Mouse (Mus musculus): ENCODE results near the gene Pacrg. TPM values are rescaled to one million over a fixed set of nuclear protein-coding genes. Genes with fewer than 3 reads are reported as not detected.
A peak's percentile ranks its signal among the peaks of the same experiment; 100 is the strongest.

Pacrg gene
- polyA plus RNA-seq, 1 experiment from 2014 or later = 7.4 TPM

DNA sequence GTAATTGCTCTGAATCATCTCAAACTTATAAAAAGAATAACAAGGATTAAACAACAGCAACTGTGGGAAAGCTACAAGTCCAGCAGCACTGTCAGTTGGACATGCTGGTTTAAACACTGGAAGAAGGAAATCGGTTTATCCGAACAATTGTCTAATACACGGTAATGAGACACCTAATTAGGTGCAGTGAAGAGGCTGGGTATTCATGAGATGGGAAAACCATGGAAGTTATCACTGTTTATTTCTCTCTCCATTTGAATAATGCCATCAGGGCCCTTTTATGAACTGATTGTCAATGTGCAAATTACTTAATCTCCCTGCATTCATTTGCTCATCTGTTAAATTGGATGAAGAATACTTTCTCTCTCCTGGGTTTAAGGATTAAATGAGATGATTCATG lies 280.1 kb downstream of the Pacrg start:
- H3K4me1 ChIP-seq = peaks cover 10% of the 10 kb centered on the region
- WGBS = 23% methylated on average over 3 of the region's 3 CpGs
- no peaks in the 10 kb centered on the region for H3K9me3 ChIP-seq
- H3K27ac ChIP-seq = no peak overlapping the region
- peak; percentile 20; the same call in 1 of the 2 replicates for ATAC-seq (ENCODE audit: low FRiP score)
- no peak overlapping the region for H3K4me3 ChIP-seq (replicated peaks)
- H3K27me3 ChIP-seq = 0 out of 2 replicates have a peak, but pooled peaks cover 10% of the 10 kb centered on the region
- no peak overlapping the region for H3K9ac ChIP-seq
- no peaks in the 10 kb centered on the region for H3K36me3 ChIP-seq (replicated peaks)
- no peak overlapping the region for H3K4me2 ChIP-seq

DNA sequence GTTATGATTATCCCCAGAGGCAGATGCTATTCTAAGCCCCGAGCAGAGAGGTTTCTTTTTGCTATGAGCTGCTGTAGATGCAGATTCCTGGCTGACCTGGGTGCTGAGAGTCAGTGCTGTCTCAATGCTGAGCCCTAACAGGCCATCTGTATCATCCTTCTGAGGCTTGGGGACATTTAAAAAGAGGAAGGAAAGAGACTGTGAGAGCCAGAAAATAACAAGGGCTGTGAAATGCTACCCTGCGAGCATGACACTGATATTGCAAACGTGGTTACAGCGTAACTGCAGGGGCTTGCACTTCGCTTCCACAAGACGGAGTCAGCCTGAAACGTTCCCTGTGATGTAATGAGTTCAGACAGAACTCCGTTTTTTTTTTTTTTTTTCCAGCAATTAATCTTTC lies 281.4 kb downstream of the Pacrg start:
- WGBS = 76% methylated on average over 8 of the region's 8 CpGs
- Histone ChIP-seq H3K27ac (no peak overlapping the region), H3K36me3 (replicated peaks) (no peaks in the 10 kb centered on the region), H3K9me3 (no peaks in the 10 kb centered on the region), H3K27me3 (0 out of 2 replicates have a peak, but pooled peaks cover 10% of the 10 kb centered on the region), H3K4me3 (replicated peaks) (no peak overlapping the region), H3K9ac (no peak overlapping the region), H3K4me2 (no peak overlapping the region), H3K4me1 (peaks cover 10% of the 10 kb centered on the region)
- no peak for ATAC-seq (ENCODE audit: low FRiP score)

GRCm38 (mm10) chr17:10552295-10553056 lies 287.6 kb downstream of the Pacrg start:
- Histone ChIP-seq H3K36me3 (replicated peaks) (no peaks in the 10 kb centered on the region), H3K4me2 (no peak overlapping the region), H3K9ac (no peak overlapping the region), H3K9me3 (no peaks in the 10 kb centered on the region), H3K27ac (no peak overlapping the region), H3K4me3 (replicated peaks) (no peak overlapping the region), H3K4me1 (no peaks in the 10 kb centered on the region), H3K27me3 (peaks cover 10% of the 10 kb centered on the region; the same call in 1 of the 2 replicates)
- 91% methylated on average over 16 of the region's 16 CpGs for WGBS
- no peak for ATAC-seq (ENCODE audit: low FRiP score)

DNA sequence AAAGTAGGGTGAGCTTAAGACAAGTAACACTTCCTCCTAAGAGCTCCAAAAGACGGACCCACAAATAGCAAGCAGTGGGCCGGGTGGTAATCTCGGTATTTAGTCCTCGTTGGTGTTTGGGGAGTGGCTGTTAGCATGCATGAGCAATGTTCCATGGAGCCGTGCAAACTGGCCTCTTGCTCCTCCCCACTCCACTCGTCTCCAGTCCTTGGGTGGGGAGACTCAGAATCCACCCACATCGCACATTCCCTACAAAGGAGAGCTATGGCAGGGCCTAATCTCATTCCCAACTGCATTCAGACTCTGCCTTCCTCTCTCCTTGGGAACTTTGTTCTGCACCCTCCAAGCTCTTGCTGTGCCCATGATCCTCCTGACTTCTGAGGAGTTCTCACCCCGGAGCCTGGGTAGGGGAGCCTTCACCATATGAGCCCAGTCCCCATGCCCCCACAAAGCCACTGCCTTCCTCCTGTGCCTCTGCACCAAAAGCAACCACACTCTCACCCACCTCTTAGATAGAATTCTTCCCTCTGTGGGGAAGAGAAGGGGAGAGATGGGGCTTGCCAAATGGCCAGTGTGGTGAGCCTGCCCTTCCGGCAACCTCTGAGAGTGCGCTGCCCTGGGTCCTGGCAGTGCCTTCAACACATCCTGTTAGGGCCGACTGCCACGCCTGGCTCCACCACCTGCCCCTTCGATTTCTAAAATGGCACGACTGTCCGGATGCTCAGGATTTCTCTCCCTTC lies 289.2 kb downstream of the Pacrg start:
- ATAC-seq (ENCODE audit: low FRiP score) = no peak
- Histone ChIP-seq H3K27me3 (peaks cover 3% of the 10 kb centered on the region; the same call in 1 of the 2 replicates), H3K4me2 (no peak overlapping the region), H3K4me1 (no peaks in the 10 kb centered on the region), H3K9me3 (no peaks in the 10 kb centered on the region), H3K9ac (no peak overlapping the region), H3K36me3 (replicated peaks) (no peaks in the 10 kb centered on the region), H3K4me3 (replicated peaks) (no peak overlapping the region), H3K27ac (no peak overlapping the region)
- 76% methylated on average over 15 of the region's 15 CpGs for WGBS

- no peaks in the 10 kb centered on the region for H3K36me3 ChIP-seq (replicated peaks)
- H3K27ac ChIP-seq = no peak overlapping the region
- H3K4me3 ChIP-seq (replicated peaks) = no peak overlapping the region
- no peak overlapping the region for H3K4me2 ChIP-seq
- WGBS = 88% methylated on average over 3 of the region's 3 CpGs
- H3K4me1 ChIP-seq = no peaks in the 10 kb centered on the region
- no peak for ATAC-seq (ENCODE audit: low FRiP score)
- H3K9me3 ChIP-seq = no peaks in the 10 kb centered on the region
- peaks cover 3% of the 10 kb centered on the region; the same call in 1 of the 2 replicates for H3K27me3 ChIP-seq
- no peak overlapping the region for H3K9ac ChIP-seq
Observed at GRCm38 (mm10) chr17:10549825-10550224, 290.3 kb downstream of the Pacrg start.

DNA sequence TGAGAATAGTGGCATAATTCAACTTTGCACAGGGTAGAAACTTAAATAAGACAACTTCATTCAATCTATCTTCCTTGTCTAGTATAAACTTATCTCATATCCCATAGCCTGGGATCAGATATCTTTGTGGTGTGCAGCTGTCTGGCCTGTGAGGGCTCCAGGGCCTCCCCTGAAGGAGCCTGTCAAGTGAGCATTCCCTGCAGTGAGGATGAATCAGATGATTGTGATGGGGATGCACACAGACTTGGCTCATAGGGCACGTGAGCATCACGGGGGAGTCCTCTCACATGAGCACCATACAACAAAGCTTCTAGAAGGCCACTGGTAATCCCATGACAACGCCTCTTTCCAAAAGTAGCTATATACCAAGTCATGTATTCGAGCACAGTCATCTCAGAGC lies 291.1 kb downstream of the Pacrg start:
- Histone ChIP-seq H3K4me2 (no peak overlapping the region), H3K27me3 (peaks cover 3% of the 10 kb centered on the region; the same call in 1 of the 2 replicates), H3K4me1 (no peaks in the 10 kb centered on the region), H3K36me3 (replicated peaks) (no peaks in the 10 kb centered on the region), H3K9ac (no peak overlapping the region), H3K9me3 (no peaks in the 10 kb centered on the region), H3K27ac (no peak overlapping the region), H3K4me3 (replicated peaks) (no peak overlapping the region)
- 87% methylated on average over 4 of the region's 4 CpGs for WGBS
- ATAC-seq (ENCODE audit: low FRiP score) = no peak

DNA sequence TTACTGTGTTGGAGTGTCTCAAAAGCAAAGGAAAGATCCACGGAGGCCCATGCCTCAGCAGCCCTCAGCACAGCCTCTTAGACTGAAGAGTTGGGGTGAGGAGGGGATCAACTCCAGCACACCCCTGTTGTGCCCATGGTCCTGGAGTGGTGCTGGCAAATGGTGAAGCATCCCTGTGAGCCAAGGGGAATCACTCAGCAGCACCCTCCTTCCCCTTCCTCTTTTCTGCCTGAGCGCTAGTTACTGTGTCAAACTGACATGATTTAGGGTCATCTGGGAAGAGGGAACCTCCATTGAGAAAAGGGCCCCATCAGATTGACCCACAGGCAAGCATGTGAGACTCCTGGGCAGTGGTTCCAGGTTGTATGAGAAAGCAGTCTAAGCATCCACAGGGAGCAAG lies 299.3 kb downstream of the Pacrg start:
- ATAC-seq (ENCODE audit: low FRiP score) = no peak
- Histone ChIP-seq H3K9ac (no peak overlapping the region), H3K4me2 (no peak overlapping the region), H3K27me3 (no peaks in the 10 kb centered on the region), H3K4me3 (replicated peaks) (no peak overlapping the region), H3K4me1 (no peaks in the 10 kb centered on the region), H3K36me3 (replicated peaks) (no peaks in the 10 kb centered on the region), H3K27ac (no peak overlapping the region), H3K9me3 (no peaks in the 10 kb centered on the region)
- 81% methylated on average over 2 of the region's 2 CpGs for WGBS

- no peaks in the 10 kb centered on the region for H3K9me3 ChIP-seq
- peaks cover 20% of the 10 kb centered on the region for H3K4me1 ChIP-seq
- no peak overlapping the region for H3K27ac ChIP-seq
- H3K4me3 ChIP-seq (replicated peaks) = no peak overlapping the region
- WGBS = 42% methylated on average over 8 of the region's 8 CpGs
- no peak for ATAC-seq (ENCODE audit: low FRiP score)
- H3K27me3 ChIP-seq = no peaks in the 10 kb centered on the region
- no peak overlapping the region for H3K4me2 ChIP-seq
- H3K36me3 ChIP-seq (replicated peaks) = no peaks in the 10 kb centered on the region
- no peak overlapping the region for H3K9ac ChIP-seq
Observed at GRCm38 (mm10) chr17:10534206-10534605, 305.9 kb downstream of the Pacrg start.

DNA sequence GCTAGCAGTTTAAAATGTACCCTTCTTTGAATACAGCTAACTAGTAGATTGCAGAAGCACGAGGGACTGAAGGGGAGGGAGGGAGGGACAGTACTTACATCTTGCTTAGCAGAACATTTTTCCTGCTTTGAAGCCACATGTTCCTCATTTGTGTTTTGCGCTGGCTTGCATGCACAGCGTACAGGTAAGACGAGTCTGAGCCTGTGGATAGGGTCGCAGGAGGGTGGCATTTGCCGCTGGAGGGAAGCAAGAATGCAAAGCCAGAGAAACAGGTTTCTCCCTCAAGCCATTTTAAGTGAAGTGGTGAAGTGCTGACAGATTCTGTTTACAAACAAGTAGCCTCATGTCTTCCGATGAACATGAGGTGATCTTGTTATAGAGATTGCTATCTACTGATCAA lies 306.6 kb downstream of the Pacrg start:
- no peak overlapping the region for H3K4me2 ChIP-seq
- H3K4me1 ChIP-seq = peaks cover 20% of the 10 kb centered on the region
- ATAC-seq (ENCODE audit: low FRiP score) = no peak
- no peak overlapping the region for H3K27ac ChIP-seq
- no peaks in the 10 kb centered on the region for H3K27me3 ChIP-seq
- H3K9me3 ChIP-seq = no peaks in the 10 kb centered on the region
- WGBS = 80% methylated on average over 7 of the region's 7 CpGs
- H3K36me3 ChIP-seq (replicated peaks) = no peaks in the 10 kb centered on the region
- H3K9ac ChIP-seq = no peak overlapping the region
- H3K4me3 ChIP-seq (replicated peaks) = no peak overlapping the region

GRCm38 (mm10) chr17:10531024-10531423 lies 309.1 kb downstream of the Pacrg start:
- no peak overlapping the region for H3K4me2 ChIP-seq
- H3K27ac ChIP-seq = no peak overlapping the region
- no peaks in the 10 kb centered on the region for H3K9me3 ChIP-seq
- no peak overlapping the region for H3K9ac ChIP-seq
- H3K4me3 ChIP-seq (replicated peaks) = no peak overlapping the region
- no peaks in the 10 kb centered on the region for H3K27me3 ChIP-seq
- H3K36me3 ChIP-seq (replicated peaks) = no peaks in the 10 kb centered on the region
- peaks cover 20% of the 10 kb centered on the region for H3K4me1 ChIP-seq
- WGBS = 26% methylated on average over 8 of the region's 8 CpGs
- no peak for ATAC-seq (ENCODE audit: low FRiP score)

DNA sequence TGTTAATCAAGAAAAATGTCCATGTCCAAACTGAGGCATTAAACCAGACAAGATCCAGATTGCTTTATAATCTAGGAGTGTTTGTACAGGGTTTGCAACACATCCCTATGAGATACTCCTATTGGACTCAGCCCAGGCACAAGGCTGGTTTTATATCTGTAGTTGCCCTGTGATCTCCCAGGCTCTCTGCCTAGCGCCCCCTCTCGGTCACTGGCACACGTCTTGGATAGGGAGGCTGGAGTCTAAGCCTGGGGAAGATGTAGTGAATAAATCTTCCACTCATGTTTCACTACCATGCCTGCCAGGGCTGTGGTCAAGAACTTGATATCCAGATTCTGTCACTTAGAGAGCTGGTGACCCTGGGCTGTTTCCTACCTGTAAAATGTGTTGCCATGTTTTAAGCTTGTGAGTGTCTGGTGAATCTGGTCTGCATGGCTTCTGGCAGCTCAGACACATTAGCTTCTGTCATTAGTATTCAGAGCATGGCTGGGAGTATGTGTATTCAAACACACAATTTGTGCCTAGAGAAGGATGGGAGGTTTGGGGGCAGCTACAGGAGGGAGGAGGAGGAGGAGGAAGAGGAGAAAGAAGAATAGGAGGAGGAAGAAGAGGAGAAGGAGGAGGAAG lies 310.7 kb downstream of the Pacrg start:
- peaks cover 20% of the 10 kb centered on the region for H3K4me1 ChIP-seq
- no peak overlapping the region for H3K4me3 ChIP-seq (replicated peaks)
- no peaks in the 10 kb centered on the region for H3K36me3 ChIP-seq (replicated peaks)
- no peaks in the 10 kb centered on the region for H3K27me3 ChIP-seq
- H3K9me3 ChIP-seq = no peaks in the 10 kb centered on the region
- WGBS = 82% methylated on average over 3 of the region's 3 CpGs
- no peak overlapping the region for H3K27ac ChIP-seq
- ATAC-seq (ENCODE audit: low FRiP score) = 0 out of 2 replicates have a peak, but pooled peaks have one; percentile 36
- no peak overlapping the region for H3K9ac ChIP-seq
- no peak overlapping the region for H3K4me2 ChIP-seq

DNA sequence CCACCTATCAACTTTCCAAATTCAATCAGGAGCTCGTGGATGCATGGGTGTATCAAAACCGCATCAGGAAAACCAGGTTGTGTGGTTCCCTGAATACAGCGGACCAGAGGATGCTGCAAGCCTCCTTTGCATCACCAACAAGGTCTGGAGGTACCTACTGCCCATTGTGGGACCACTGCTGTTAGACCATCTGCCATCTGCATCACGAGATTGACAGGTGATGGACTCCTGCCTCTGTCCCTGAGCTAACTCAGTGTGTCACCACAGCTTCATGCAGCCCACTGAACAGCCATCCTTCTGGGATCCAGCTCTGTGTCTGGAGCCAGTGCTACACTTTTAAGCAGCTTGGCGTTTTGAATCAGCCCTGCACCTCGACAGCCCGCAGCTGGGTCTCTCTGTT lies 318.8 kb downstream of the Pacrg start:
- ATAC-seq (ENCODE audit: low FRiP score) = no peak
- H3K9me3 ChIP-seq = no peaks in the 10 kb centered on the region
- H3K27me3 ChIP-seq = peaks cover 8% of the 10 kb centered on the region; the same call in 1 of the 2 replicates
- H3K36me3 ChIP-seq (replicated peaks) = no peaks in the 10 kb centered on the region
- H3K9ac ChIP-seq = no peak overlapping the region
- H3K27ac ChIP-seq = no peak overlapping the region
- no peak overlapping the region for H3K4me3 ChIP-seq (replicated peaks)
- H3K4me2 ChIP-seq = no peak overlapping the region
- 85% methylated on average over 7 of the region's 7 CpGs for WGBS
- H3K4me1 ChIP-seq = peaks cover 13% of the 10 kb centered on the region
